Mouse (Mus musculus) hindbrain, postnatal 0 days (tissue): ENCODE measurements around the gene Mfn1. TPM values are rescaled to one million over a fixed set of nuclear protein-coding genes. Genes with fewer than 3 reads are reported as not detected.

Experiments
- ATAC-seq: fragments of 200-750 bp; cut with Nextera tagmentation; 2 replicates; pipeline ENCODE4 v1.8.0; 2017; ENCODE audit warnings: mild to moderate bottlenecking, moderate TSS enrichment, moderate library complexity
- DNase-seq: peaks from one replicate; pipeline ENCODE4 v3.0.0-alpha.2; 2015; ENCODE audit warnings: low spot score
- H3K27ac ChIP-seq: fragments of 300-500 bp; sonication (generic); 2 replicates; pipeline ENCODE4 v1.5.1; 2014; ENCODE audit warnings: mild to moderate bottlenecking
- H3K27me3 ChIP-seq: fragments of 300-500 bp; sonication (generic); 2 replicates; pipeline ENCODE4 v1.6.1; 2014; ENCODE audit warnings: low read length, mixed read lengths; ENCODE audit not compliant: insufficient read depth
- H3K36me3 ChIP-seq: fragments of 300-500 bp; sonication (generic); 2 replicates; pipeline ENCODE4 v1.6.1; 2014; ENCODE audit warnings: low read length, mixed read lengths; ENCODE audit not compliant: insufficient read depth
- H3K4me1 ChIP-seq: fragments of 300-500 bp; sonication (generic); 2 replicates; pipeline ENCODE4 v1.6.1; 2014; ENCODE audit warnings: antibody characterized with exemption, low read length, mixed read lengths; ENCODE audit not compliant: insufficient read depth
- H3K4me2 ChIP-seq: fragments of 300-500 bp; sonication (generic); 2 replicates; pipeline ENCODE4 v1.6.1; 2014; ENCODE audit warnings: low read depth, mild to moderate bottlenecking, low read length, moderate library complexity, mixed read lengths
- H3K4me3 ChIP-seq: fragments of 300-500 bp; sonication (generic); 2 replicates; pipeline ENCODE4 v1.5.1; 2014; ENCODE audit warnings: low read length
- H3K9ac ChIP-seq: fragments of 300-500 bp; sonication (generic); replicated peaks from 2 replicates; pipeline ENCODE4 v1.6.1; 2014; ENCODE audit warnings: mild to moderate bottlenecking, low read length, moderate library complexity, mixed read lengths
- H3K9me3 ChIP-seq: fragments of 300-500 bp; sonication (generic); 2 replicates; pipeline ENCODE4 v1.6.1; 2016; ENCODE audit warnings: low read length, mixed read lengths
- CTCF ChIP-seq: IDR thresholded peaks from 2 replicates; pipeline ENCODE4 v1.5.1; 2016; ENCODE audit warnings: antibody characterized with exemption, control low read depth, low read depth
- WGBS: fragments of 180-500 bp; shearing (Covaris S2); extraction: QIAGEN DNeasy Blood & Tissue Kit; methylation state at CpG from one replicate; pipeline ENCODE4 v1.1.7; 2014; 5-methylcytosine and 5-hydroxymethylcytosine counted together
- polyA plus RNA-seq: library from polyadenylated mRNA; unstranded; fragments of >200 nt; fragmentation: Nextera tagmentation; extraction: Ambion mirVana; gene quantifications from 2 replicates; pipeline ENCODE4 v1.2.1, GENCODE M21; 2015
- total RNA-seq: library from RNA; depleted of rRNA; stranded (reverse); fragments of >200 nt; gene quantifications from 2 replicates; pipeline ENCODE4 v1.2.3, GENCODE M21; 2014

The Mfn1 gene
- total and polyA plus RNA-seq, 2 experiments from 2014 or later = 45.9 to 46.9 TPM

GRCm38 (mm10) chr3:32580738-32581137 lies 51.5 kb downstream of the Mfn1 start:
- Histone ChIP-seq H3K27ac (no peak overlapping the region), H3K36me3 (peaks cover 35% of the 10 kb centered on the region), H3K4me1 (no peaks in the 10 kb centered on the region), H3K4me2 (no peak overlapping the region), H3K9ac (no peak overlapping the region), H3K9me3 (no peaks in the 10 kb centered on the region), H3K4me3 (no peak overlapping the region), H3K27me3 (no peaks in the 10 kb centered on the region)
- DNase-seq (no peak), ATAC-seq (no peak)
- TF ChIP-seq CTCF = no peak
- 83% methylated on average over 3 of the region's 3 CpGs for WGBS

- Histone ChIP-seq H3K27ac (no peak overlapping the region), H3K4me2 (no peak overlapping the region), H3K36me3 (peaks cover 33% of the 10 kb centered on the region), H3K4me3 (no peak overlapping the region), H3K4me1 (no peaks in the 10 kb centered on the region), H3K9ac (no peak overlapping the region), H3K27me3 (no peaks in the 10 kb centered on the region), H3K9me3 (no peaks in the 10 kb centered on the region)
- DNase-seq (no peak), ATAC-seq (no peak)
- no peak for TF ChIP-seq CTCF
- 90% methylated on average over 3 of the region's 3 CpGs for WGBS
Observed at GRCm38 (mm10) chr3:32581911-32582310, 52.6 kb downstream of the Mfn1 start.

- WGBS = 84% methylated on average over 4 of the region's 4 CpGs
- H3K27ac ChIP-seq = no peak overlapping the region
- H3K36me3 ChIP-seq = peaks cover 31% of the 10 kb centered on the region
Observed at GRCm38 (mm10) chr3:32583489-32583888, 54.2 kb downstream of the Mfn1 start.

GRCm38 (mm10) chr3:32586274-32586673 lies 57.0 kb downstream of the Mfn1 start:
- H3K27ac ChIP-seq = no peak overlapping the region
- 92% methylated on average over 3 of the region's 3 CpGs for WGBS
- ATAC-seq (peak; percentile 58; the same call in 1 of the 2 replicates), DNase-seq (no peak)
- no peak overlapping the region for H3K9ac ChIP-seq
- H3K4me2 ChIP-seq = no peak overlapping the region
- no peaks in the 10 kb centered on the region for H3K27me3 ChIP-seq
- no peak overlapping the region for H3K4me3 ChIP-seq
- H3K4me1 ChIP-seq = no peaks in the 10 kb centered on the region
- H3K36me3 ChIP-seq = peaks cover 58% of the 10 kb centered on the region
- no peaks in the 10 kb centered on the region for H3K9me3 ChIP-seq
- peak; percentile 14; the same call in 1 of the 2 replicates for TF ChIP-seq CTCF

More at GRCm38 (mm10) chr3:32583489-32583888, 54.2 kb downstream of the Mfn1 start:
- H3K4me3 ChIP-seq = no peak overlapping the region
- H3K9me3 ChIP-seq = no peaks in the 10 kb centered on the region
- H3K27me3 ChIP-seq = no peaks in the 10 kb centered on the region
- no peak overlapping the region for H3K4me2 ChIP-seq
- TF ChIP-seq CTCF = no peak
- DNase-seq (no peak), ATAC-seq (no peak)
- H3K9ac ChIP-seq = no peak overlapping the region
- no peaks in the 10 kb centered on the region for H3K4me1 ChIP-seq

- TF ChIP-seq CTCF = no peak
- DNase-seq = no peak
- peaks cover 17% of the 10 kb centered on the region for H3K36me3 ChIP-seq
- H3K27me3 ChIP-seq = no peaks in the 10 kb centered on the region
- no peak for ATAC-seq
- no peak overlapping the region for H3K9ac ChIP-seq
- WGBS = 85% methylated on average over 4 of the region's 4 CpGs
- no peaks in the 10 kb centered on the region for H3K4me1 ChIP-seq
- no peak overlapping the region for H3K4me2 ChIP-seq
- no peak overlapping the region for H3K27ac ChIP-seq
- H3K4me3 ChIP-seq = no peak overlapping the region
- H3K9me3 ChIP-seq = no peaks in the 10 kb centered on the region
Observed at GRCm38 (mm10) chr3:32595080-32595479, 65.8 kb downstream of the Mfn1 start.

GRCm38 (mm10) chr3:32599328-32599727 lies 70.1 kb downstream of the Mfn1 start:
- Histone ChIP-seq H3K27ac (no peak overlapping the region), H3K36me3 (no peaks in the 10 kb centered on the region; the same call in 1 of the 2 replicates), H3K9me3 (no peaks in the 10 kb centered on the region), H3K9ac (no peak overlapping the region), H3K4me3 (no peak overlapping the region), H3K4me1 (no peaks in the 10 kb centered on the region), H3K27me3 (no peaks in the 10 kb centered on the region), H3K4me2 (no peak overlapping the region)
- 70% methylated on average over 3 of the region's 3 CpGs for WGBS
- no peak for TF ChIP-seq CTCF
- ATAC-seq = no peak
- DNase-seq = no peak

- no peak overlapping the region for H3K27ac ChIP-seq
- H3K4me2 ChIP-seq = no peak overlapping the region
- TF ChIP-seq CTCF = no peak
- H3K36me3 ChIP-seq = no peaks in the 10 kb centered on the region; the same call in 1 of the 2 replicates
- H3K9me3 ChIP-seq = no peaks in the 10 kb centered on the region
- 91% methylated on average over 10 of the region's 10 CpGs for WGBS
- H3K9ac ChIP-seq = no peak overlapping the region
- DNase-seq = no peak
- no peak overlapping the region for H3K4me3 ChIP-seq
- no peaks in the 10 kb centered on the region for H3K4me1 ChIP-seq
- ATAC-seq = no peak
- H3K27me3 ChIP-seq = no peaks in the 10 kb centered on the region
Observed at GRCm38 (mm10) chr3:32601055-32601454, 71.8 kb downstream of the Mfn1 start.
